Mouse (Mus musculus) liver, embryonic 14.5 days (tissue): ENCODE measurements around the gene E2f8. TPM values are rescaled to one million over a fixed set of nuclear protein-coding genes. Genes with fewer than 3 reads are reported as not detected.

ENCODE experiments used
- ATAC-seq: fragments of 200-750 bp; cut with Nextera tagmentation; 2 replicates; pipeline ENCODE4 v1.8.0; 2017; ENCODE audit warnings: moderate number of reproducible peaks, mild to moderate bottlenecking, moderate library complexity; ENCODE audit not compliant: insufficient read depth
- DNase-seq, 3 experiments: peaks; one replicate each; pipeline ENCODE4 v3.0.0-alpha.2; 2012 to 2013; ENCODE audit warnings: low read depth in 3 of 3, low spot score in 3 of 3
- H3K27ac ChIP-seq: fragments of 300-500 bp; sonication (generic); 2 replicates; pipeline ENCODE4 v1.5.1; 2014; ENCODE audit warnings: moderate library complexity, mild to moderate bottlenecking, control low read depth, inconsistent platforms
- H3K27me3 ChIP-seq: fragments of 300-500 bp; sonication (generic); 2 replicates; pipeline ENCODE4 v1.6.1; 2014; ENCODE audit warnings: mild to moderate bottlenecking, low read length, moderate library complexity; ENCODE audit not compliant: control insufficient read depth, insufficient read depth
- H3K36me3 ChIP-seq: fragments of 300-500 bp; sonication (generic); replicated peaks from 2 replicates; pipeline ENCODE4 v1.6.1; 2014; ENCODE audit warnings: low read depth; ENCODE audit not compliant: control insufficient read depth, insufficient read depth
- H3K4me1 ChIP-seq, 2 experiments: fragments of 200-500 bp in 1 of 2; fragments of 300-500 bp in 1 of 2; sonication (generic) in 1 of 2; replicated peaks; 2 replicates each; pipeline ENCODE4 v1.6.1; 2012 to 2014; ENCODE audit warnings: antibody characterized with exemption in 1 of 2, inconsistent platforms in 1 of 2, low read length in 1 of 2; ENCODE audit not compliant: control insufficient read depth in 2 of 2, insufficient read depth in 2 of 2
- H3K4me2 ChIP-seq: fragments of 300-500 bp; sonication (generic); 2 replicates; pipeline ENCODE4 v1.6.1; 2014; ENCODE audit warnings: low read depth, mild to moderate bottlenecking, control low read depth, moderate library complexity
- H3K4me3 ChIP-seq, 2 experiments: fragments of 200-500 bp in 1 of 2; fragments of 300-500 bp in 1 of 2; sonication (generic) in 1 of 2; 2 replicates each; pipeline ENCODE4 v1.5.1; 2012 to 2014; ENCODE audit warnings: low read depth in 2 of 2, low read length in 2 of 2, mild to moderate bottlenecking in 2 of 2, control low read depth in 1 of 2, inconsistent platforms in 1 of 2, moderate library complexity in 1 of 2; ENCODE audit not compliant: insufficient read depth in 1 of 2
- H3K9ac ChIP-seq: fragments of 300-500 bp; sonication (generic); replicated peaks from 2 replicates; pipeline ENCODE4 v1.6.1; 2014; ENCODE audit warnings: mild to moderate bottlenecking, control low read depth, moderate library complexity
- H3K9me3 ChIP-seq: fragments of 300-500 bp; sonication (generic); 2 replicates; pipeline ENCODE4 v1.6.1; 2016; ENCODE audit warnings: low read length, mixed read lengths; ENCODE audit not compliant: control insufficient read depth
- CTCF ChIP-seq: IDR thresholded peaks from 2 replicates; pipeline ENCODE4 v1.5.1; 2016; ENCODE audit warnings: antibody characterized with exemption, low read depth, control low read depth
- EP300 ChIP-seq: IDR thresholded peaks from 2 replicates; pipeline ENCODE4 v1.6.1; 2016; ENCODE audit warnings: antibody characterized with exemption, low read depth
- WGBS: fragments of 180-500 bp; shearing (Covaris S2); extraction: QIAGEN DNeasy Blood & Tissue Kit; methylation state at CpG from one replicate; pipeline ENCODE4 v1.1.7; 2014; ENCODE audit not compliant: insufficient replicate concordance; 5-methylcytosine and 5-hydroxymethylcytosine counted together
- polyA plus RNA-seq, 2 experiments: library from polyadenylated mRNA; depleted of rRNA in 1 of 2; stranded (reverse) in 1 of 2; unstranded in 1 of 2; fragments of >200 nt; fragmentation: Nextera tagmentation in 1 of 2; extraction: Ambion mirVana in 1 of 2; gene quantifications; 2 replicates each; pipeline versions ENCODE4 v1.2.1 to v1.2.3; 2012 to 2014

E2f8 gene
- polyA plus RNA-seq, 2 experiments, result 25.9 to 28.2 TPM

DNA sequence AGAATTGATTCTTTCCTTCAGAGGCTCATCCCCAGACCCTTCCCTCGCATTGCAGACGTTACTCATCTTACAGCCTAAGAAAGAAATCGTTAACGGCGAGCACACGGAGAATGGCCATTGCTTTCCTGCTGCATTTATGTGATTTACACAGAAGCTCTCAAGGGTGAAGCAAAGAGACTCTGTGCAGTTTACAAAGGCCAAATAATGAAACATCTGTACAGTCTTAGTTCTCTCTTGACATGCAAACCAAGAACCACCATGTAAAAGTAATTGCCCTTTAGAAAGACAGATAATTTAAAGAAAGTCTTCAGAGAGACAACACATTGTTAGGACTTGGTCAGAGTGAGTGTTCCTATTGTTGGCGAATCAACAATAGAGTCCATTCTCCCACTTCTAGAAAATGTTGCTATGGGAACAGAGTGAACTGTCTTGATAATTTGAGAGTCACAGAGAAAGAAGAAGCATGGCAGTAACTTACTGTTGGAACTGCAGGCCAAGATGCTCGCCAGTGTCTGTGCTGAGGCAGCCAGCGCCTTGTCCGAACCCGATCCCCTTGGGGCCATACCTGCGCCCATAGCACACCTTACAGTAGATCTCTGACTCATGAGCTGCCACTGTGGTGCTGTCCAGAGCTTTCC is 46.3 kb downstream of the E2f8 start:
- no peaks in the 10 kb centered on the region for H3K9me3 ChIP-seq
- H3K27ac ChIP-seq, result no peak overlapping the region
- peaks cover 0 to 2% of the 10 kb centered on the region in 2 experiments; a peak in 1 of 4 replicates for H3K4me1 ChIP-seq
- ATAC-seq, result no peak
- H3K27me3 ChIP-seq, result no peaks in the 10 kb centered on the region
- TF ChIP-seq CTCF (no peak), EP300 (no peak)
- no peak overlapping the region for H3K4me3 ChIP-seq
- no peaks in the 10 kb centered on the region for H3K36me3 ChIP-seq
- DNase-seq, result no peak
- no peak overlapping the region for H3K9ac ChIP-seq
- WGBS, result 72% methylated on average over 12 of the region's 12 CpGs
- H3K4me2 ChIP-seq, result no peak overlapping the region

DNA sequence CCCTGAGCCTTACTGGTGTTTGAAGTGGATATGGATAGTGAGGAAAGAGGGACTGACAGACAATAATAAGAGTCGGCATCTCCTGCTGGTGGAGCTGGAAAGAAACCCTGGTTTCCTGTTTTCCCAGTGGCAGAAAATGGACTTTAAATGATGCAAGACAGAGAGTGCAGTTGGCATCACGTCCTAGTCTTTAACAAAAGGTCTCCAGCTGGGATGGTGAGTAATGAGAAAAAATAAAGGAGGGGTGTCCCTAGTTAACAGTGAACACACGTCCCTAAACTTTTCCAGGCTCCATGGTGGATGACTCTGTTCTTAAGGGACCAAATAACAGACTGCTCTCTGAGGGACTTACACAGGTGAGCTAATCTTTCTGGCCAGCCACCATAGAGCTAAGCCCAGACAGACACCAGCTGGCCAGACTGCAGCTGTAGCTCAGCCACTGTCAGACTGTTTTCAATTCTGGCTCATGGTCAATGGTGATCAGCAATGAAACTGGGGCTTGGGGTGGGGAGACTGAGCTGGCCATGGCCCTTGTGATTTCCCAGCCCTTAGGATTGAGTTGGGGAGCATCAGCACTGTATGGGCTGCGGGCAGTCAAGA is 46.9 kb downstream of the E2f8 start:
- Histone ChIP-seq H3K4me3 (no peak overlapping the region), H3K27ac (no peak overlapping the region), H3K4me1 (peaks cover 0 to 2% of the 10 kb centered on the region in 2 experiments; a peak in 1 of 4 replicates), H3K36me3 (no peaks in the 10 kb centered on the region), H3K9me3 (no peaks in the 10 kb centered on the region), H3K4me2 (no peak overlapping the region), H3K9ac (no peak overlapping the region), H3K27me3 (no peaks in the 10 kb centered on the region)
- TF ChIP-seq CTCF (no peak), EP300 (no peak)
- ATAC-seq (no peak), DNase-seq (no peak)
- WGBS, result 45% methylated on average over 4 of the region's 4 CpGs

DNA sequence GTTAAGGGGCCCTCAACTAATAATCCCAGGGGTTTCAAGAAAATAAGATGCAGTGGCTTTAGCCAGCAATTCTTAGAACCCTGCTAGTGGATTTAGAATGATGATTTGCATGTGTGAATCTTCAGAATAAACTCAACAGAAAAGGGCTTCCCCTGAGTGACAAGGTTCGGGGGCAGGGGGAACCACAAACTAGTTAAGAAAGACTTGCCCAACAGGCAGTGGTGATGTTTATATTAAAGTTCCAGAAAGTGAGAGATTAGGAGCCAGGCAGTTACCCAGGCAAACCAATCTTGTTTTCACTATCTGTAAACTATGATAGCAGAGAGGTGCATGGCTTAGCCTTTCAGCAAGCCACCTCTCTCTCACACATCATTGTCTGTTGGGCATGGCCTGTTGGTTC is 48.7 kb downstream of the E2f8 start:
- ATAC-seq (no peak), DNase-seq (no peak)
- no peaks in the 10 kb centered on the region for H3K27me3 ChIP-seq
- H3K4me2 ChIP-seq, result no peak overlapping the region
- H3K36me3 ChIP-seq, result no peaks in the 10 kb centered on the region; the same call in 1 of the 2 replicates
- peaks cover 0 to 2% of the 10 kb centered on the region in 2 experiments; a peak in 1 of 4 replicates for H3K4me1 ChIP-seq
- no peak overlapping the region for H3K9ac ChIP-seq
- TF ChIP-seq CTCF (no peak), EP300 (no peak)
- H3K9me3 ChIP-seq, result no peaks in the 10 kb centered on the region
- H3K4me3 ChIP-seq, result no peak overlapping the region
- WGBS, result 32% methylated on average over 1 of the region's 1 CpGs
- H3K27ac ChIP-seq, result no peak overlapping the region

DNA sequence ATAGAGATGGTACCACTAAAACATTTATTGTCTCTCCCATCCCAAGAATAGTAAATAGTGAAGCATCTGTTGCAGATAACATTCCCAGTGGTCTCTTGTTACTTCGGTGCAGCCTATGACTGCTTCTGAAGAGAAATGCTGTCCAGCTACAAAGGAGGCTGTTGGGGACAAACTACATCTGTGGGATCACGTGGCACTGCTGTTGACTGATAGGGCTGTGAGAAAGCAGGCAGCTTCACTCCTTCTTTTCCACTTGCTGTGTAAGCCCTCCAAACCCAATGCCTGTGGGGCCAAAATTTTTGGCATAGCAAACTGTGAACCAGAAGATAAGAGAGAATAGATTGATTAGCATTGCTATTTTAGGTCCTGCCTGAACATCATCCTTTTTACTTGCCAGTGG is 51.0 kb downstream of the E2f8 start:
- Histone ChIP-seq H3K4me2 (no peak overlapping the region), H3K27me3 (no peaks in the 10 kb centered on the region), H3K27ac (no peak overlapping the region), H3K9me3 (no peaks in the 10 kb centered on the region), H3K36me3 (no peaks in the 10 kb centered on the region; the same call in none of the 2 replicates), H3K4me1 (peaks cover 0 to 2% of the 10 kb centered on the region in 2 experiments; a peak in 1 of 4 replicates), H3K4me3 (no peak overlapping the region), H3K9ac (no peak overlapping the region)
- ATAC-seq (no peak), DNase-seq (no peak)
- 15% methylated on average over 2 of the region's 2 CpGs for WGBS
- TF ChIP-seq EP300, result no peak
- no peak for TF ChIP-seq CTCF

DNA sequence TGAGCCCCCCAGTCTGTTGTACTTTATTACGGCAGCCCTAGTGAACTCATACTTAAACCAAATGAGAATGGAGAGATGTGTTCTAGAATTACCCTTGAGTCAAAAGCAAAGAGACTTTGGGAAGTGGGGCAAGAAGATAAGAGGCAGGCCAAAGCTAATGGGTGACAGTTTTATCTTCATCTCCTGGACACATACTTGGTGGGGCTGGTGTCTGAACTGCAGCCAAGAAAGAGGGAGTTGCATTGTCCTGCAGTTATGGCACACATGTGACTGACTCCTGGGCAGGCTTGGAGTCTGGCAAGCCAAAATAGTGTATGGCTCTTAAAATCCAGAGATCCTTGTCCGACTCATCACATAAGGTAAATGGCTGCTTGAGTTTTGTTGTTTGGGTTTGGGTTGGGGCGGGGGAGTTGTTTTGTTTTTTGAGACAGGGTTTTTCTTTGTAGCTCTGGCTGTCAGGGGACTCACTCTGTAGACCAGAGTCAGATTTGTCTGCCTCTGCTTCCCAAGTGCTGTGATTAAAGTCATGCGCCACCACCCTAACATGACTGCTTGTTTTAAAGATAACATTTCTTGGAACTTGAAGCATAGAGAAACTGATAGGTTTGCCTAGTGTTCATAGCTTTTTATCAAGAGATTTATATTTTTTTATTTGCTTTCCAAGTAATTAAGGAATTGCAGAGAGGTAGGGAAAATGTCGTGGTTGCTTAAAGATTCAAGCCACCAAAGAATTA is 52.1 kb downstream of the E2f8 start:
- no peak overlapping the region for H3K27ac ChIP-seq
- DNase-seq, result no peak
- no peak overlapping the region for H3K4me2 ChIP-seq
- ATAC-seq, result no peak
- H3K36me3 ChIP-seq, result peaks cover 7% of the 10 kb centered on the region
- 45% methylated on average over 5 of the region's 5 CpGs for WGBS
- H3K27me3 ChIP-seq, result no peaks in the 10 kb centered on the region
- no peak for TF ChIP-seq CTCF
- TF ChIP-seq EP300, result no peak
- peaks cover 0 to 2% of the 10 kb centered on the region in 2 experiments; a peak in 1 of 4 replicates for H3K4me1 ChIP-seq
- H3K9me3 ChIP-seq, result no peaks in the 10 kb centered on the region
- H3K9ac ChIP-seq, result no peak overlapping the region
- H3K4me3 ChIP-seq, result no peak overlapping the region
